Mouse (Mus musculus) kidney, adult 8-10 months (tissue): ENCODE results near the gene Hoxc10.

Experiments
- DNase-seq, 2 experiments: peaks; one replicate each; pipeline ENCODE4 v3.0.0; 2022

Gene Hoxc10

DNA sequence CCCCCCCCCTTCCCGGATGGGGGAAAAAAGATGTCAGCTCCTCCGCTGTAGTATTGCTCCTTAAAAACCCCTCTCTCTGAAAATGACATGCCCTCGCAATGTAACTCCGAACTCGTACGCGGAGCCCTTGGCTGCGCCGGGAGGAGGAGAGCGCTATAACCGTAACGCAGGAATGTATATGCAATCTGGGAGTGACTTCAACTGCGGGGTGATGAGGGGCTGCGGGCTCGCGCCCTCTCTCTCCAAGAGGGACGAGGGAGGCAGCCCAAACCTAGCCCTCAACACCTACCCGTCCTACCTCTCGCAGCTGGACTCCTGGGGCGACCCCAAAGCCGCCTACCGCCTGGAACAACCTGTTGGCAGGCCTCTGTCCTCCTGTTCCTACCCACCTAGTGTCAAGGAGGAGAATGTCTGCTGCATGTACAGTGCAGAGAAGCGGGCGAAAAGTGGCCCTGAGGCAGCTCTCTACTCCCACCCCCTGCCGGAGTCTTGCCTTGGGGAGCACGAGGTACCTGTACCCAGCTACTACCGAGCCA lies at the start of gene Hoxc10:
Hoxc10 (plus strand) TSS at position 21 of the 536 bp plus-strand sequence.
- DNase-seq = no peak

DNA sequence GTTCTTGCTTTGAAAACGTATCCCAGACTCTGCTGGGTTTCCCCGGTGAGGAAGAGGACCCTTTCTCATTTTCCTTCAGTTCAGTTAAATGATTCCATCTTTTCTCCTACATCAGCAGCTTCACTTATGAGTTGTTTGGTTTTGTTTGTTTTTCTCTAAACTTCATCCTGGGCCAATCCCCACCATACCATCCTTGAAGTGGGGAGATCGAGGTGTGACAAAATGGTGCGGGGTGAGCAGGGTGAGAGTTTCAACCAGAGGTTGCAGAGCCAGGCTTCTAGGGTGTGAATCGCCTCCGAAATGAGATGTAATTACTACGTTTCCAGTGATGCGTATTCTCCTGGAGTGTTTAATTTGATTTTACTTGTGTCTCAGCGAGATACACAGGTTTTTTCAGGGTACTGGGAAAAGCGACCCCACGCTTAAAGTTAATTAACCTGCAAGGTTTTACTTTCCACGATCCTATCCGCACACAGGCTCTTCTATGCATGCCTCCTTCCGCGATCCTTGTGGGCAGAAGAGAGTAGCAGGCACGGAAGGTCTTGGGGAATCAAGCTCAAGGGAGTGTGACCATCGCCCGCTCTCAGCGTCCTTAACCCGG lies 48.5 kb upstream of the Hoxc10 start:
- no peak for DNase-seq

DNA sequence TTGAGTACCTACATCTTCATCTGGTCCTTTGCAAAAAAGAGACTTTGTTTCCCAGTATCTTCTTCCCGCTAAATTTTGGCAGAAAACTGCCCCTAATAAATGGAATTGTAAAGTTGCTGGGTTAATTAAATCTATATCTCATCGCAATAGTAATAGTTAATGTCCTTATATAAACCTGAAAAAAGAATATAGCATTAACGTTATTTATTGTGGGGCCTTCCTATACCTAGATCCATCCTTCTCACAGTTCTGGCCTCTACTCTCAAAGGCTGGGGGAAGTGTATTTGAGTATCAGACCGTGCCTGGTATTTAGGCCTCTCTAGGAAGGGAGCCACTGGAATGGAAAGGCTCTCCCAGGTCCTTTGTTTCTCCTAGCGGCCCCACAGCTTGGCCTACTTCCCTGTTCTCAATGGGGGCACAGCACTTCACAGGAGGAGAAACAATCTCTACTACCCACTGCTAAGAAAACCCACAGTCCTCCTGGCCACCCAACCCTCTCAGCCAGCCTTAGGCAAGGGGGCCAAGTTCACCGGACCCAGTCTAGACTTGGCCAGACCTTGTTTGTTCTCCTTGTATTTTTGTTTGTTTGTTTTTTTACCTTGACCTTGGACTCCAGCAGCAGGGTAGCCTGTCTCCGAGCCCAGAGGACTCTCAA lies 47.9 kb upstream of the Hoxc10 start:
- no peak for DNase-seq

DNA sequence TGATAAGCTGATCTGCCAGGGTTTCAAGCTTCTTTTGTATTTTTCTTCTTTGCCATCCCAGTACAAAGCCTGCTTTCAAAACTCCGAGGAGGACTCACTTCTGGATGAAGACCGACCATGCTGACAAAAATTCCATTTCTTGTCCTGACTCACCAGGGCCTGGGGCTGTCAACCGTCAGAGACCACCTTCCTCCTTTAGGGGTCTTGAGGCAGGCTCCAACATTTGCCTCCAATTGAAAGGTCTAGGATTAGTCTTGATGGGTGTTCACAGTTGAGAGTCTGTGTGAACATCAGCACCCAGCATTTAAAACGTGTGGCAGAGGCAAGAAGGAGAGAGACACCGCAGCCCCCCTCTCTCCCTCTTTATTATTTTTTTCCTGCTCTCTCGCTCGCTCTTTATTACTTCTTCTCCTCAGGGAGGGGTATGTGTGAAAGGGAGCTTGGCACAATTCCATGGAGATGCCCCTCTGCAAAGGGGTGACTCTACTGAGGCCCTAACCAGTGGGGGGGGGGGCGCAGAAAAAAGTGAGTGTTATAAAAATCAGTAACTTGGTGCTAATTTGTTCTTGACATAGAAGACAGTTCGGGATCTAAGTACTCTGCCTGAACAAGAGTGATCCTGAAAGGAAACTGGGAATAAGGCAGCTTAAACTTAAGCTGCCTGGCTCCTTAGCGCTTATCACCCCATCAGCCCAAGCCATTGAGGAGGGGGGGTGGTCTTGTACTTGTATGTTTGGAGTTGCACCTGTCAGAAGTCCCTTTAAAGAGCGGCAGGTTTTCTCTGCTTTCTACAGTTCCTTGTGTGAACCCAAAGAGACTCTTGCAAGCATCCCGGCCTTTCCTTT lies 47.0 kb upstream of the Hoxc10 start:
- DNase-seq = no peak

DNA sequence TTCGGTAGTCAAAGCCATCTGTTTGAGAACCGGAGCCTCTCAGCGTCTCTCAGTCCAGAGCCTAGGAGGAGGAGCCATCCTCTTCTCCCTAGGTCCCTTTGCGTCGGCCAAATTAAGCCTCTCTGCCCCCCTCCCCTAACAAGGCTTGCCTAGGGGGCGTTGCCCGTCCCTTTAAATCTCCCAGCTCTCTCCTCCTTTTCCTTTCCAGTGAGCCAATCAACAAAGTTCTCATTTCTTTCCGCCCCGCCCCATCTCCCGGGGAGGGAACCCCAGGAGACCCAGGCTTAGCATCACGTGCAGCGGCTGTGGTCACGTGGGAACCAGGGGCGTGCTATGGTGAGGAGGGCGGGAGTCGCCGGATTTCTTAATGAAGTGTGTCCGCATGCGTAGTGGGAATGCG lies 46.0 kb upstream of the Hoxc10 start:
- peak; percentile 42 to 48 for DNase-seq

DNA sequence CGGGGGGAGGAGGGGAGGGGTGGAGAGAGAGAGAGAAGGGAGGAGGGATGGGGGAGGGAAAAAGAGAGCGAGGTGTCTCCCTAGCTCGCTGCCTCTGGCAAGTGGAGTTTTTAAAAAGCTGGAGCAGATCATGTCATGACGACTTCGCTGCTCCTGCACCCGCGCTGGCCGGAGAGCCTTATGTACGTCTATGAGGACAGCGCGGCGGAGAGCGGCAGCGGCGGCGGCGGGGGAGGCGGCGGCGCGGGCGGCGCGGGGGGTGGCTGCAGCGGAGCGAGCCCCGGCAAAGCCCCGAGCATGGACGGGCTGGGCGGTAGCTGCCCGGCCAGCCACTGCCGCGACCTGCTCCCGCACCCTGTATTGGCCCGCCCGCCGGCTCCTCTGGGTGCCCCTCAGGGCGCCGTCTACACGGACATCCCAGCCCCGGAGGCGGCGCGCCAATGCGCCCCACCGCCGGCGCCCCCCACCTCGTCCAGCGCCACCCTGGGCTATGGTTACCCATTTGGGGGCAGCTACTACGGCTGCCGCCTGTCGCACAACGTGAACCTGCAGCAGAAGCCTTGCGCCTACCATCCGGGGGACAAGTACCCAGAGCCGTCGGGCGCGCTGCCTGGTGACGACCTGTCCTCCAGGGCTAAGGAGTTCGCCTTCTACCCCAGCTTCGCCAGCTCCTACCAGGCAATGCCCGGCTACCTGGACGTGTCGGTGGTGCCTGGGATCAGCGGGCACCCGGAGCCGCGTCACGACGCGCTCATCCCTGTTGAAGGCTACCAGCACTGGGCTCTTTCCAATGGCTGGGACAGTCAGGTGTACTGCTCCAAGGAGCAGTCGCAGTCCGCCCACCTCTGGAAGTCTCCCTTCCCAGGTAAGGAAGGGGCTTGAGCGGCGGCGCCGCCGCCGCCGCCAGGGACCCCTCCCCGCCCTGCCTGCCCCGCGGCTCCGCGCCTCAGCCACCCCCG lies 45.3 kb upstream of the Hoxc10 start, which contains the start of gene Hoxc13:
Hoxc13 (plus strand) TSS at position 51 of the 959 bp plus-strand sequence.
- no peak for DNase-seq

DNA sequence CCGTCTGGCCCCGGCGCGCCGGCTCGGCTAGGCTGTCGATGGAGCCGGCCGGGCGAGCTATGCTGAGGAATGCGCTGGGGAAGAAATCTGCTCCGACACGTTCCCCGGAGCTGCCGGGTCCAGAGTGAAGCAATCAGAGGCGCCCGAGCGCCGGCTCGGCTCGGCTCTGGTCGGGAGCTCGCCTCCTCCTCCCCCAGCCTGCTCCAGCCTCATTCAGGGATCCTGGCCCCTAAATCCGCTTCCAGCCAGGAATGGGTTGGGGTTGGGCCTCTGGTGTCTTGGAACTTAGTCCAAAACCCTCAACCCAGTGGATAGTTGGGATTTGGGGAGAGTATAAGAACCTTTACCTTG lies 44.6 kb upstream of the Hoxc10 start:
- DNase-seq = no peak

DNA sequence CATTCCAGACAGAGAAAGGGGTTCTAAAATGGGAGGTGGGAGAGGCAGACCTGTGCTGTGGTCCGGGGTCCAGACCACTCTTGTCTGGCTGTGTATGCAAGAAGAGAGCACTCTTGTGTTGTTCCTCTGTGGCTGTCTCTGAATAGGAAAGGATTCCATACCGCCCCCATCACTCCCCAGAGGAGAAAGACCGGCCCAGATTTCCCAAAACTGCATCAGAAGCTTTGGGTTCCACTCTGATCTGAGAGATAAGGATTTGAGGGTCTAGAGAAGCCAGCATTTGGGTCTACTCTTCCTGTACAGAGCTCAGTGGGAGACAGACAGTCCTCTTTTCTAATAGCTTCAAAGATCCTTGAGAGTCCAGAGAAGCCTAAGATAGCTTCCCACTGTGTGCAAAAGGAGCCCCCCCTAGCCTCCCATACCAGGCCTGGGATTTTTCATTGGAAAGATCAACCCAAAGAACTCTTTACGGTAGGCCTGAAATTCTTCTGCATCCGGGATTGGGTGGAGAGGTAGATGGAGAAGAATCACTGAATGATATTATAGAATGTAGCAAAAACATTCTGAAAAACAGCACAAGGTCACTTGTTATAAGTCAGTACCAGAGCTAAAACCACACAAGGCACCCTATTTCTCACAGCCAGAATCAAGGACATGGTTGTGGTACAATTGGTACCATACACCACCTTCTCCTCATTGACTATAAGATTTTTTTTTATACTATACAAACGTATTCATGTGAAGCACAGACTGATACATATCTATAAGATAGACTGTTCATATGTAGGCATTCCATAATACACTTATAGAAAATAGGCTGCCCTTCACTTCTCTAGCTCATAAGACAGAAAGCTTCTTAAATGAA lies 43.7 kb upstream of the Hoxc10 start:
- no peak for DNase-seq

DNA sequence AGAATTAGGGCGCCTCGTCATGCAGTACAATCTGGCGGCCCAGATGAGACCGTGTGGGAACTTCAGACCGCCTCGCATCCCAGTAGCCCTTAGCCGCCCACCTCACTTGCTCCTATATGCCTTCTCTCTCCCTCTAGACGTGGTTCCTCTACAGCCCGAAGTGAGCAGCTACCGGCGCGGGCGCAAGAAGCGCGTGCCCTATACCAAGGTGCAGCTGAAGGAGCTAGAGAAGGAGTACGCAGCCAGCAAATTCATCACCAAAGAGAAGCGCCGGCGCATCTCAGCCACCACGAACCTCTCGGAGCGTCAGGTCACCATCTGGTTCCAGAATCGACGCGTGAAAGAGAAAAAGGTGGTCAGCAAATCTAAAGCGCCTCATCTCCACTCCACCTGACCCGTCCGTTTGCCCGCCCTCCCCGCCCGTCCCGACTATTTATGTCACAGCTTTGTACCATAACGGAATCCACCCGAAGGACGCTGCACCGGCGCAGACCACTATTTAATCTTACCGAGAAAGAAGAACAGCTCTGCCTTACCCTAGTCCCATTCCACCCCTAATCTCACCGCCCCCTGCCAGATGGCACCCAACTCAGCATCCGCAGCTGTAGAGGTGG lies 39.5 kb upstream of the Hoxc10 start:
- no peak for DNase-seq

DNA sequence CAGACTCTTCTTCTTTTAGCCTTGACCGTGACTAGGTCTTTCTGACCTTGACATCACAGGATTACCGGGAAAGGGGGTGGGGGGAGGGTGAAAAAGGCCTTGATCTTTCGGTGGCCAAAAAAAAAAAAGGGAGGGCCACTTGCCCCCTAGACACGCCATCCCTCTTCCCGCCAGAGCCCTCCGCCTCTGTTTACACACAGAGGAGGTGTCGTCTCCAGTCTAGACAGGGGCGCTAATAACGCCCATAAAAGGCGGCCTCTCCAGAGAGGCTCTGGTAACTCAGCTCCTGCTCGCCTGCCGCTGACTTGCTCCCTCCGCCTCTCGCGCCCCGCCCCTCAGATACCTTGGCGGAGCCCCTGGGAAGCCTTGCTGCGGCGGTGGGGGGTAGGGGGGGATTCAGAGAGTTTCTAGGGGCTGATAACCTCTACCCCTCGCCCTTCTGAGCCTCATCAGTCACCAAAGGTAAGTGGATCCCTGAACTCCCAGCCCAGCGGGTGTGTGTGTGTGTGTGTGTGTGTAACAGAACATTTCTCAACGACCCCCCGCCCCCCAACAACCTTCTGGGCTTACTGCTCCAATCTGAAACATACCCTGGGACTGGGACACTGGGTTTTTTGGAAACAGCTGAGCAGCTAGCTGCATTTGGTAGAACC lies 34.8 kb upstream of the Hoxc10 start:
- no peak for DNase-seq

DNA sequence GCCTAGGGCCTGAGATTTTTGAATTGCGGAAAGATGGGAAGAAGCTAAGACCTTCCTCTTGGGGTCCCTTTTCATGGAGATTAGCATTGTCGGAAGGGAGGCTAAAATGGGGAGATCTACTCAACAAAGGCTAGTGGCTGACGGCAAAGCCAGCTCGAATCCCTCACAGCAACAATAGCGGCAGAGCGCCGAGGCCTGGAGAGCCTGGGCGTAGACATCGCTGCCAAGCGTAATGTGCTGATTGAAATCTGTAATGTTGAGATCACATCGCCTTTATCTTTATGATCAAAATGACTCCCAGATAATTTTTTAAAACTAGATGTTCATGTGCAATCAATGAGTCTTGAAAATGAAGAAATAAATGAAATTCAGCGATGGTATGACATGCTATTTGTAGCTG lies 32.2 kb upstream of the Hoxc10 start:
- DNase-seq = no peak

DNA sequence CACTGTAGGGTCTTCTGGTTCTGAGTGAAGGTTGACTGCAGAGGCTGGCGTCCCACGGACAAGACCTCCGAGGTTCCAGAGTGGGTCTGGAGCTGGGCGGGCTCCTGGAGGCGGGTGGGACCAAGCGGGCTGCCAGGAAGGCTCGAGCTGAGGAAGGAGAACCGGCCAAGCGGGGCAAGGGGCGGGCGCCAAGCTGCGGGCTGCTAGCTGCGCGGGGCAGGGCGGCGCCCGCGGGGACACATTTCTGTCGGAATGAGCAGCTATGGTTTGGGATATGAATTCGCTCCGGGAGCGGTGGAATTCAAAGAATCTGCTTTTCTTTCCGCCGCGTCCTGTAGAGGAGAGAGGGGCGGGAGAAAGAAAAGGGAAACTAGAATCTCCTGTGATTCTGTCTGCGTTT lies 31.7 kb upstream of the Hoxc10 start:
- DNase-seq = no peak

DNA sequence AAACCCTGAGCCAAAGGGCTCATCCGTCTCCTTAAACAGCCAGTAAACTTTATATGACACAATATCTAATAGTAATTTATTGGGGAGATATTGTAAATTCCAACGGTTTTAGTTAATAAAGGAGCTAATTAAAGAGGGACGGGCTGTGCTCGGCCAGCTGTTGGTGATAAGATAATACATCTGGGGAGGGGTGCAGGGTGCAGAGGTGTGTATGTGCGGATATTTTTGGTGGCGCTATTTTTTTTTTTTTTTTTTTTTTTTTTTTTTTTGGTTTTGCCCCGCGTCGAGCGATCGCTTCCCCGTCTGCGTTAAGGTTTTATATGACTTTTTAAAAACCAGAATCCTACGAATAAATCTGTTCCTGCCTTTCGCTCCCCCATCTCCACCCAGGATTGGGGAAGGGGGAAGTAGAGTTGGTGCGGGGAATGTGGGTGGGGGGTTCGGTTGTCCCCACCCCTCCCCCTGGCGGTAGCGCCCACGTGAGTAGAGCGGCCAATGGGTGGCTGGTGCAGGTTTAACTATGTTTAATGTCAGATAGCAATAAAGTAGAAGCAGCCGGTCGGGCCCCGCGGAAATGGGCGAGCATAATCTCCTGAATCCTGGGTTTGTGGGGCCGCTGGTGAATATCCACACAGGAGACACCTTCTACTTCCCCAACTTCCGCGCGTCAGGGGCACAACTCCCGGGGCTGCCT lies 30.2 kb upstream of the Hoxc10 start, which contains the start of gene Hoxc12:
Hoxc12 (plus strand) TSS at position 479 of the 694 bp plus-strand sequence.
- DNase-seq = no peak

DNA sequence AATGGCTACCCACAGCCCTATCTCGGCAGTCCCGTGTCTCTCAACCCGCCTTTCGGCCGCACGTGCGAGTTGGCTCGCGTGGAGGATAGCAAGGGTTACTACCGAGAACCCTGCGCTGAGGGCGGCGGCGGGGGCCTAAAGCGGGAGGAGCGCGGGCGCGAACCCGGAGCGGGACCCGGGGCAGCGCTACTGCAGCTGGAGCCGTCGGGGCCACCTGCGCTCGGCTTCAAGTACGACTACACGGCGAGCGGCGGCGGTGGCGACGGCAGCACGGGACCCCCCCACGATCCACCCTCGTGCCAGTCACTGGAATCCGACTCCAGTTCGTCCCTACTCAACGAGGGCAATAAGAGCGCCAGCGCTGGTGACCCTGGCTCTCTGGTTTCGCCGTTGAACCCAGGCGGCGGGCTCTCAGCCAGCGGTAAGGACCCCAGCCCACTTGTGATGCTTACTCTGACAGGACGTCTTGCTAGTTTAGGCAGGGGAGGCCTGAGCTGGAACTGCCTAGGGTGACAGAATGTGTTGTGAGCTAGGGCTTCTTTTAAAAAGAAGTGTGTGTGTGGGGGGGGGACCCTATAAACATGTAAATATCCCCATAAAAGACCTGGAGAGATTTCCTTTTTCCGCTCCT lies 29.4 kb upstream of the Hoxc10 start:
- DNase-seq = no peak

DNA sequence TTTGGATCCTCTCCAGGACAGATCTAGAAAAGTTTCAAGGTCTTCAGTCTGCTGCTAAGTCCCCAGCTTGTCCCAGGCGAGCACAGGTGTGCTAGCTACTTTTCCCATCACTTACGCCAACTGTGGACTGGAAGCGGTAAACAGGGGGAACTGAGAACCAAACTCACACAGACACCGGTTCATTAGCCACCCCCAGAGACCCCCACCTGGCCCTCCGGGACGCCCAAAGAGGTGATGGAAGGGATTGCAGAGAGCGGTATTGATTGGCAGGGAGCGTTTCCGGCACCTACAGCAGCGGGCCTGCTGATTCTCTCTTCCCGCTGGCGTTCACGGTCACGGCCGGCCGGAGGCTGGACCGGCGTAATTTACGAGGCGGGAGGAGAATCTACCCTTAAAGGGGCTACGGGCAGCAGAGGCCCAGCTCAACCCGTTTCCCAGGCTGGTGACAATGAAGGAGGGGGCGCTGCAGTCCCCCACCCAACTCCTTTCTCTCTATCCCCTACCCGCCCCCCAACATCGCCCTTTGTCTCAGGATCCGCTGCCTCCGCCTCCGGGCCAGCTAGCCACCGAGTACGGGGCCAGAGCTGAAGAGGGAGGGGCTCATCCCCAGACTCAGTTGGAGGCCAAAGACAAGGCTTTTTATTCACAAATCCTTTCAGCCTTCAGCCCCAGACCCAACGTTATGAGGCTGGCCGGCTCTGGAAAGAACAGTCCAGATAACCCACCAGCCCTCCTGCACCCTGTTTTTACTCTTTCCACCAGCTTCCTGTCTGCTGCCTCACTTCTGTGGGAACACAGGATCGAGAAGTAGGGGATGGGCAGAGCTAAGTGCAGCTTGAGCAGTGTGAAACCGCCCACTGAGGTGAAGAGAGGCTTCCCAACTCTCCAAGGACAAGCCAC lies 27.1 kb upstream of the Hoxc10 start:
- no peak for DNase-seq

DNA sequence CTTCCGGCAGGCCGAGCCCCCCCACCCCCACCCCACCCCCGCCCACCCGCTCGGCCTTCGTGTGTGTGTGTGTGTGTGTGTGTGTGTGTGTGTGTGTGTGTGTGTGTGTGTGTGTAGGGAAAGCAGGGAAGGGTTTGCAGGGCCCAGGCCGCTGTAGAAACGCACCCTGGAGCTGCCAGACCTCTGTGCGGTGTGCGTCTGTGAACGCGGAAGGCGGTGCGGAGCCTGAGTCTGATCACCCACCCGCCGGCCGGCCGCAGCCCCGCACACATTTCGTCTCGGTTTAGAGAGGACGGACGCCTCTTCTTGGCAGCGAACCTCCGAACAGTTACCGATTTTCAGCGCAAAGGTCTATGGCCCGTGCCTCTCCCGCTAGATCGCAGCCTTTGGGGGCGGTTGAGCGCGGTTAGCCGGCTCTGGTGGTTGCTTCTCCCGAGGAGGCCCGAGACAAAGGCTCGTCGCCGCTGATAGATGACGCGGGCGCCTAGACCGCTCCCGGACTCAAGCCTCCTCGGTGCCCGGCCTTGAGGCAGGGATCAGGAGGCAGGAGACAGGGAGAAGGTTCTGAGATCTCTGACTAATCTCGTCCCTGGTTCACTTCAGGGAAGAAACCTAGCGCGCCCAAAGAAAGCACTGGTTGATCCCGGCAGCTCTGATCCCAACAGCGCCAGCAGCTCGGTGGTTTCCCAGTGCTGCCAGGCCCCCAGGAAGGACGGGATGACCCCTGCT lies 23.7 kb upstream of the Hoxc10 start:
- no peak for DNase-seq

DNA sequence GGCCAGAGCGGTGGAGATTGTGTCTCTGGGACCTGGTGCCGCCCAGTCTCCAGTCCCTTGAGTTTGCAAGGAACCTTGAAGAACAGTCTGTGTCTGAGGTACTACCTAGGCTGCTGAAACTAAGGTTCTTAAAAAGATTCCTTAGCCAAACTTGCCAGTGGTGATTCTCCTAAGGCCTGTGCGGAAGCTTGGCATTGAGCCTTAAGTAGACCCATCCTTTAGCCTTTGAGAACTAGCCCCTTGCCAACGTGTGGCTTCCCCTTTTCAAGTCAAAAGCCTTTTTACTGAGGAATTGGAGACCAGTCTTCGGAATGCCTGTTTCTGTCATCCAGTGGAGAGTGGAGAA lies 23.2 kb upstream of the Hoxc10 start:
- DNase-seq = no peak
